Mouse (Mus musculus) kidney, embryonic 14.5 days (tissue): ENCODE measurements around the gene Mfap1b. TPM values are rescaled to one million over a fixed set of nuclear protein-coding genes. Genes with fewer than 3 reads are reported as not detected.

Source experiments
- microRNA-seq: library from miRNA; unstranded; fragments of <30 nt; microRNA quantifications from one replicate; pipeline ENCODE4, GENCODE M21; 2016
- polyA plus RNA-seq: library from polyadenylated mRNA; unstranded; fragments of >200 nt; fragmentation: Nextera tagmentation; extraction: Ambion mirVana; gene quantifications from 2 replicates; pipeline ENCODE4 v1.2.1, GENCODE M21; 2014

The Mfap1b gene
- polyA plus RNA-seq, 1 experiment from 2014 or later = 53.2 TPM

Small RNAs within 50 kb of the gene (microRNA-seq; reads per million reads assigned to microRNA genes)
- not detected for gene Gm22953

Other genes starting within 250 kb of the Mfap1b start
- gene Trp53bp1, start 202.7 kb downstream of the Mfap1b start, polyA plus RNA-seq = 55.0 and 91.9 TPM in 2 replicates
- 5.8 and 7.0 TPM in 2 replicates for gene Map1a, start 184.5 kb downstream of the Mfap1b start, polyA plus RNA-seq
- 10.1 and 13.3 TPM in 2 replicates for gene Ppip5k1, start 118.7 kb downstream of the Mfap1b start, polyA plus RNA-seq
- gene Ckmt1, start 116.4 kb downstream of the Mfap1b start, polyA plus RNA-seq = 3.3 and 7.9 TPM in 2 replicates
- not detected in 2 replicates for gene Strc, start 86.9 kb downstream of the Mfap1b start, polyA plus RNA-seq
- gene Pdia3, start 60.3 kb downstream of the Mfap1b start, polyA plus RNA-seq = 542 and 571 TPM in 2 replicates
- gene Catsper2, start 60.3 kb downstream of the Mfap1b start, polyA plus RNA-seq = 2.2 and 2.8 TPM in 2 replicates
- 12.0 and 12.2 TPM in 2 replicates for gene Ell3, start 29.8 kb downstream of the Mfap1b start, polyA plus RNA-seq
- 522 and 664 TPM in 2 replicates for gene Serf2, start 24.9 kb downstream of the Mfap1b start, polyA plus RNA-seq
- 116 and 147 TPM in 2 replicates for gene Hypk, start 20.8 kb downstream of the Mfap1b start, polyA plus RNA-seq
- gene Serinc4, start 17.3 kb downstream of the Mfap1b start, polyA plus RNA-seq = 0.20 and 0.24 TPM in 2 replicates
- 21.5 and 28.0 TPM in 2 replicates for gene Mfap1a, start 32.6 kb upstream of the Mfap1b start, polyA plus RNA-seq
- 11.0 and 11.9 TPM in 2 replicates for gene Wdr76, start 32.7 kb upstream of the Mfap1b start, polyA plus RNA-seq